Mouse (Mus musculus): ENCODE data around the gene Smco1. TPM values are rescaled to one million over a fixed set of nuclear protein-coding genes. Genes with fewer than 3 reads are reported as not detected.
"Not testable (repeated sequence)": the region's sequence is repeated elsewhere in the genome, so short reads cannot be mapped to it uniquely, and the experiment has no call there.

The Smco1 gene
- polyA plus RNA-seq, 1 experiment = 0.06 TPM

GRCm38 (mm10) chr16:32246351-32246791 is 24.9 kb upstream of the Smco1 start:
- Histone ChIP-seq H3K4me1 (ENCODE audit: control insufficient read depth, insufficient read depth, low read length) (peaks cover 11% of the 10 kb centered on the region), H3K27ac (ENCODE audit: insufficient read depth, low read depth, low read length) (peak overlapping the region; percentile 24), H3K4me3 (ENCODE audit: insufficient read depth, low read depth, low read length) (peak overlapping the region; percentile 68), H3K36me3 (ENCODE audit: control insufficient read depth, insufficient read depth, low read length) (no peaks in the 10 kb centered on the region), H3K27me3 (replicated peaks; ENCODE audit: control insufficient read depth, insufficient read depth, low read length) (no peaks in the 10 kb centered on the region)
- WGBS = 1% methylated on average over 41 of the region's 41 CpGs
- DNase-seq = peak; percentile 49
- no peak for TF ChIP-seq POLR2A (IDR thresholded peaks at IDR 0.05; ENCODE audit: low read depth, low read length)
- no peak for TF ChIP-seq CTCF (conservative IDR thresholded peaks at IDR 0.05; ENCODE audit: insufficient read depth, insufficient read length, low read depth, low read length)

GRCm38 (mm10) chr16:32246952-32247370 is 24.3 kb upstream of the Smco1 start, which contains the start of the genes Fbxo45 and Wdr53:
Fbxo45 (minus strand) TSS chr16:32247158.
Wdr53 (plus strand) TSS chr16:32247227.
- peaks cover 11% of the 10 kb centered on the region for H3K4me1 ChIP-seq (ENCODE audit: control insufficient read depth, insufficient read depth, low read length)
- no peaks in the 10 kb centered on the region for H3K36me3 ChIP-seq (ENCODE audit: control insufficient read depth, insufficient read depth, low read length)
- H3K27ac ChIP-seq (ENCODE audit: insufficient read depth, low read depth, low read length) = peak within 1 kb of the TSS; percentile 93
- H3K27me3 ChIP-seq (replicated peaks; ENCODE audit: control insufficient read depth, insufficient read depth, low read length) = no peaks in the 10 kb centered on the region
- H3K4me3 ChIP-seq (ENCODE audit: insufficient read depth, low read depth, low read length) = peak within 1 kb of the TSS; percentile 99
- TF ChIP-seq CTCF (conservative IDR thresholded peaks at IDR 0.05; ENCODE audit: insufficient read depth, insufficient read length, low read depth, low read length) = no peak
- TF ChIP-seq POLR2A (IDR thresholded peaks at IDR 0.05; ENCODE audit: low read depth, low read length) = peak; percentile 34
- under 1% methylated on average over 48 of the region's 48 CpGs for WGBS
- DNase-seq = peak; percentile 99

- H3K4me1 ChIP-seq (ENCODE audit: control insufficient read depth, insufficient read depth, low read length); H3K27ac ChIP-seq (ENCODE audit: insufficient read depth, low read depth, low read length); H3K27me3 ChIP-seq (replicated peaks; ENCODE audit: control insufficient read depth, insufficient read depth, low read length); H3K4me3 ChIP-seq (ENCODE audit: insufficient read depth, low read depth, low read length); H3K36me3 ChIP-seq (ENCODE audit: control insufficient read depth, insufficient read depth, low read length): not testable (repeated sequence)
- 87% methylated on average over 2 of the region's 2 CpGs for WGBS
- DNase-seq = peak; percentile 32
- peak; percentile 36; the same call in 1 of the 2 replicates for TF ChIP-seq CTCF (conservative IDR thresholded peaks at IDR 0.05; ENCODE audit: insufficient read depth, insufficient read length, low read depth, low read length)
Measured at GRCm38 (mm10) chr16:32264225-32264624, 7.0 kb upstream of the Smco1 start.

GRCm38 (mm10) chr16:32273338-32273737 is 2.1 kb downstream of the Smco1 start:
- Histone ChIP-seq H3K4me3 (ENCODE audit: insufficient read depth, low read depth, low read length) (no peak overlapping the region), H3K27ac (ENCODE audit: insufficient read depth, low read depth, low read length) (no peak overlapping the region), H3K27me3 (replicated peaks; ENCODE audit: control insufficient read depth, insufficient read depth, low read length) (no peaks in the 10 kb centered on the region), H3K4me1 (ENCODE audit: control insufficient read depth, insufficient read depth, low read length) (0 out of 2 replicates have a peak, but pooled peaks cover 4% of the 10 kb centered on the region), H3K36me3 (ENCODE audit: control insufficient read depth, insufficient read depth, low read length) (no peaks in the 10 kb centered on the region)
- TF ChIP-seq CTCF (conservative IDR thresholded peaks at IDR 0.05; ENCODE audit: insufficient read depth, insufficient read length, low read depth, low read length) = peak; percentile 48
- no peak for TF ChIP-seq POLR2A (IDR thresholded peaks at IDR 0.05; ENCODE audit: low read depth, low read length)
- DNase-seq = no peak
- 56% methylated on average over 9 of the region's 9 CpGs for WGBS

GRCm38 (mm10) chr16:32275041-32275440 is 3.8 kb downstream of the Smco1 start:
- Histone ChIP-seq H3K4me3 (ENCODE audit: insufficient read depth, low read depth, low read length) (no peak overlapping the region), H3K27ac (ENCODE audit: insufficient read depth, low read depth, low read length) (no peak overlapping the region), H3K4me1 (ENCODE audit: control insufficient read depth, insufficient read depth, low read length) (0 out of 2 replicates have a peak, but pooled peaks cover 4% of the 10 kb centered on the region), H3K27me3 (replicated peaks; ENCODE audit: control insufficient read depth, insufficient read depth, low read length) (no peaks in the 10 kb centered on the region), H3K36me3 (ENCODE audit: control insufficient read depth, insufficient read depth, low read length) (no peaks in the 10 kb centered on the region)
- no peak for DNase-seq
- TF ChIP-seq CTCF (conservative IDR thresholded peaks at IDR 0.05; ENCODE audit: insufficient read depth, insufficient read length, low read depth, low read length) (no peak), POLR2A (IDR thresholded peaks at IDR 0.05; ENCODE audit: low read depth, low read length) (no peak)
- 89% methylated on average over 6 of the region's 6 CpGs for WGBS

GRCm38 (mm10) chr16:32275830-32276229 is 4.6 kb downstream of the Smco1 start:
- Histone ChIP-seq H3K27ac (ENCODE audit: insufficient read depth, low read depth, low read length) (no peak overlapping the region), H3K36me3 (ENCODE audit: control insufficient read depth, insufficient read depth, low read length) (no peaks in the 10 kb centered on the region), H3K4me3 (ENCODE audit: insufficient read depth, low read depth, low read length) (no peak overlapping the region), H3K27me3 (replicated peaks; ENCODE audit: control insufficient read depth, insufficient read depth, low read length) (no peaks in the 10 kb centered on the region), H3K4me1 (ENCODE audit: control insufficient read depth, insufficient read depth, low read length) (0 out of 2 replicates have a peak, but pooled peaks cover 4% of the 10 kb centered on the region)
- no peak for DNase-seq
- 58% methylated on average over 1 of the region's 1 CpGs for whole genome bisulfite sequencing
- TF ChIP-seq POLR2A (IDR thresholded peaks at IDR 0.05; ENCODE audit: low read depth, low read length) (no peak), CTCF (conservative IDR thresholded peaks at IDR 0.05; ENCODE audit: insufficient read depth, insufficient read length, low read depth, low read length) (no peak)

- Histone ChIP-seq H3K4me3 (ENCODE audit: insufficient read depth, low read depth, low read length) (peak within 1 kb of the TSS; percentile 85), H3K4me1 (ENCODE audit: control insufficient read depth, insufficient read depth, low read length) (0 out of 2 replicates have a peak, but pooled peaks cover 4% of the 10 kb centered on the region), H3K27ac (ENCODE audit: insufficient read depth, low read depth, low read length) (peak within 1 kb of the TSS; percentile 92), H3K27me3 (replicated peaks; ENCODE audit: control insufficient read depth, insufficient read depth, low read length) (no peaks in the 10 kb centered on the region), H3K36me3 (ENCODE audit: control insufficient read depth, insufficient read depth, low read length) (no peaks in the 10 kb centered on the region)
- no peak for TF ChIP-seq CTCF (conservative IDR thresholded peaks at IDR 0.05; ENCODE audit: insufficient read depth, insufficient read length, low read depth, low read length)
- peak; percentile 47 for TF ChIP-seq POLR2A (IDR thresholded peaks at IDR 0.05; ENCODE audit: low read depth, low read length)
- WGBS = under 1% methylated on average over 75 of the region's 75 CpGs
- peak; percentile 95 for DNase-seq
Measured at GRCm38 (mm10) chr16:32277308-32278256, 6.3 kb downstream of the Smco1 start, which contains the start of gene Rnf168. Rnf168 (plus strand) TSS chr16:32277459.

All from kidney, adult 2 months (tissue).